In genomic region chr4:131253443-131253817, GRCm38 (mm10) we compare ENCODE assay signal across 8 mouse cellular contexts.
A peak's percentile ranks its signal among the peaks of the same experiment; 100 is the strongest.
DNase-seq lines count a peak whose midpoint lies in the region; ATAC-seq lines count a peak whose summit lies in the region.

No protein-coding gene starts in this region.

- H3K27ac ChIP-seq in heart, embryonic 16.5 days (ENCODE audit: low read length), result no peak overlapping the region
- no peak overlapping the region for H3K27ac ChIP-seq in embryonic facial prominence, embryonic 12.5 days
- no peak overlapping the region for H3K27ac ChIP-seq in hindbrain, embryonic 13.5 days
- no peak overlapping the region for H3K27ac ChIP-seq in midbrain, embryonic 13.5 days

- H3K9me3 ChIP-seq in heart, embryonic 16.5 days (replicated peaks; ENCODE audit: control insufficient read depth, low read length), result no peaks in the 10 kb centered on the region
- no peaks in the 10 kb centered on the region for H3K9me3 ChIP-seq in embryonic facial prominence, embryonic 12.5 days
- H3K9me3 ChIP-seq in hindbrain, embryonic 13.5 days, result no peaks in the 10 kb centered on the region
- no peaks in the 10 kb centered on the region for H3K9me3 ChIP-seq in midbrain, embryonic 13.5 days

- H3K4me2 ChIP-seq in heart, embryonic 16.5 days (ENCODE audit: low read depth, low read length), result peak overlapping the region; percentile 51
- peak overlapping the region; percentile 49 for H3K4me2 ChIP-seq in embryonic facial prominence, embryonic 12.5 days (replicated peaks)
- H3K4me2 ChIP-seq in hindbrain, embryonic 13.5 days, result peak overlapping the region; percentile 44
- H3K4me2 ChIP-seq in midbrain, embryonic 13.5 days (replicated peaks), result peak overlapping the region; percentile 47

- under 1% methylated on average over 8 of the region's 8 CpGs for WGBS in heart, embryonic 16.5 days
- 7% methylated on average over 8 of the region's 8 CpGs for WGBS in embryonic facial prominence, embryonic 12.5 days
- WGBS in hindbrain, embryonic 13.5 days, result 3% methylated on average over 8 of the region's 8 CpGs
- 5% methylated on average over 8 of the region's 8 CpGs for WGBS in midbrain, embryonic 13.5 days

- H3K27me3 ChIP-seq in heart, embryonic 16.5 days (ENCODE audit: control insufficient read depth, insufficient read depth, low read length), result no peaks in the 10 kb centered on the region
- H3K27me3 ChIP-seq in embryonic facial prominence, embryonic 12.5 days, result peaks cover 17% of the 10 kb centered on the region; the same call in 1 of the 2 replicates
- peaks cover 33% of the 10 kb centered on the region for H3K27me3 ChIP-seq in hindbrain, embryonic 13.5 days
- H3K27me3 ChIP-seq in midbrain, embryonic 13.5 days, result peaks cover 11% of the 10 kb centered on the region

- no peak for ATAC-seq in heart, embryonic 16.5 days (replicated peaks; ENCODE audit: extremely low read depth, insufficient read depth, low FRiP score)
- no peak for ATAC-seq in embryonic facial prominence, embryonic 12.5 days (ENCODE audit: insufficient number of reproducible peaks, insufficient read depth, low FRiP score, low TSS enrichment)
- ATAC-seq in hindbrain, embryonic 13.5 days (ENCODE audit: low FRiP score), result no peak
- ATAC-seq in midbrain, embryonic 13.5 days, result 0 out of 2 replicates have a peak, but pooled peaks have one; percentile 38

- peak overlapping the region; percentile 50; the same call in 1 of the 2 replicates for H3K9ac ChIP-seq in heart, embryonic 16.5 days (ENCODE audit: low read length)
- no peak overlapping the region for H3K9ac ChIP-seq in embryonic facial prominence, embryonic 12.5 days
- no peak overlapping the region for H3K9ac ChIP-seq in hindbrain, embryonic 13.5 days
- H3K9ac ChIP-seq in midbrain, embryonic 13.5 days (replicated peaks), result no peak overlapping the region

- no peaks in the 10 kb centered on the region for H3K36me3 ChIP-seq in heart, embryonic 16.5 days (ENCODE audit: control insufficient read depth, insufficient read depth)
- no peaks in the 10 kb centered on the region for H3K36me3 ChIP-seq in embryonic facial prominence, embryonic 12.5 days
- no peaks in the 10 kb centered on the region for H3K36me3 ChIP-seq in hindbrain, embryonic 13.5 days
- H3K36me3 ChIP-seq in midbrain, embryonic 13.5 days, result no peaks in the 10 kb centered on the region

- peaks cover 15% of the 10 kb centered on the region for H3K4me1 ChIP-seq in heart, embryonic 16.5 days (ENCODE audit: control insufficient read depth, insufficient read depth, low read length)
- H3K4me1 ChIP-seq in embryonic facial prominence, embryonic 12.5 days, result 0 out of 2 replicates have a peak, but pooled peaks cover 4% of the 10 kb centered on the region
- peaks cover 23% of the 10 kb centered on the region for H3K4me1 ChIP-seq in hindbrain, embryonic 13.5 days (replicated peaks)
- peaks cover 4% of the 10 kb centered on the region; the same call in 1 of the 2 replicates for H3K4me1 ChIP-seq in midbrain, embryonic 13.5 days (replicated peaks)

- DNase-seq in heart, postnatal 25 days (ENCODE audit: low spot score), result no peak
- no peak for DNase-seq in right cerebral cortex, postnatal 25 days
- no peak for DNase-seq in left cerebral cortex, postnatal 36 days (ENCODE audit: low spot score in 2 of 2)
- no peak for DNase-seq in frontal cortex, postnatal 25 days (ENCODE audit: low spot score in 2 of 2)

- intact Hi-C loops in heart, postnatal 25 days (cut with DNase I), result loop anchor here (1.0 to 5.0 kb wide), 4 partner anchors 111 to 585 kb away; partner anchors contain the start of gene Ptpru
- intact Hi-C loops in left cerebral cortex, postnatal 36 days (cut with DNase I), result loop anchor here (1.0 to 5.0 kb wide), 5 partner anchors 119 to 584 kb away; partner anchors contain the start of gene Ptpru

- peak overlapping the region; percentile 27; the same call in 1 of the 2 replicates for H3K4me3 ChIP-seq in heart, embryonic 16.5 days (ENCODE audit: low read length)
- H3K4me3 ChIP-seq in embryonic facial prominence, embryonic 12.5 days, result 0 out of 2 replicates have a peak overlapping the region, but pooled peaks have one; percentile 15
- no peak overlapping the region for H3K4me3 ChIP-seq in hindbrain, embryonic 13.5 days
- H3K4me3 ChIP-seq in midbrain, embryonic 13.5 days (replicated peaks), result no peak overlapping the region

Comparison
In these comparisons a context has a peak if more than half of its experiments do, and no peak if none do; other contexts are left out.
1. H3K4me3 ChIP-seq: peak in heart, embryonic 16.5 days (single experiment) and embryonic facial prominence, embryonic 12.5 days (single experiment); none in hindbrain, embryonic 13.5 days (single experiment) and midbrain, embryonic 13.5 days (single experiment).
2. Peak in every context shown above with its lines, with median percentiles within 50 percentile points of each other: H3K4me2 ChIP-seq.